Mouse (Mus musculus) cerebellum, postnatal 10 days (tissue): ENCODE measurements at regions not wholly inside any gene's neighbourhood (a gene's known extent, or its start where the extent isn't known, plus 50 kb on each side); places are given as distances from the start of the nearest gene placed in this dataset.
"Not testable (repeated sequence)": the region's sequence is repeated elsewhere in the genome, so short reads cannot be mapped to it uniquely, and the experiment has no call there.

ENCODE experiments used
- DNase-seq, 2 experiments: peaks; one replicate each; pipeline ENCODE4 v3.0.0; 2021; ENCODE audit warnings: mixed read lengths in 2 of 2

- not testable (repeated sequence) for DNase-seq
Observed at GRCm38 (mm10) chr6:67954570-67954969, 419.0 kb upstream of the Tacstd2 start.

- DNase-seq = not testable (repeated sequence)
Observed at GRCm38 (mm10) chr6:67931499-67931898, 395.9 kb upstream of the Tacstd2 start.

GRCm38 (mm10) chr6:67922537-67922936 lies 386.9 kb upstream of the Tacstd2 start:
- no peak for DNase-seq

- no peak for DNase-seq
Observed at GRCm38 (mm10) chr6:67913903-67914302, 378.3 kb upstream of the Tacstd2 start.

- no peak for DNase-seq
Observed at GRCm38 (mm10) chr6:67913309-67913708, 377.7 kb upstream of the Tacstd2 start.

GRCm38 (mm10) chr6:67896495-67896894 lies 360.9 kb upstream of the Tacstd2 start:
- no peak for DNase-seq

- no peak for DNase-seq
Observed at GRCm38 (mm10) chr6:67895858-67896257, 360.3 kb upstream of the Tacstd2 start.

GRCm38 (mm10) chr6:67887586-67887985 lies 352.0 kb upstream of the Tacstd2 start:
- no peak for DNase-seq

GRCm38 (mm10) chr6:67884893-67885292 lies 349.3 kb upstream of the Tacstd2 start:
- no peak for DNase-seq

- DNase-seq = not testable (repeated sequence)
Observed at GRCm38 (mm10) chr6:67881476-67881875, 345.9 kb upstream of the Tacstd2 start.

GRCm38 (mm10) chr6:67857945-67858344 lies 322.3 kb upstream of the Tacstd2 start:
- DNase-seq = not testable (repeated sequence)

- not testable (repeated sequence) for DNase-seq
Observed at GRCm38 (mm10) chr6:67839486-67839885, 303.9 kb upstream of the Tacstd2 start.

GRCm38 (mm10) chr6:67812478-67812877 lies 276.9 kb upstream of the Tacstd2 start:
- peak; percentile 27 to 28 for DNase-seq

GRCm38 (mm10) chr6:67791393-67791792 lies 255.8 kb upstream of the Tacstd2 start:
- DNase-seq = no peak

GRCm38 (mm10) chr6:67790742-67791141 lies 255.1 kb upstream of the Tacstd2 start:
- DNase-seq = no peak

GRCm38 (mm10) chr6:67787091-67787765 lies 251.6 kb upstream of the Tacstd2 start:
- no peak for DNase-seq

GRCm38 (mm10) chr6:67778883-67779282 lies 243.3 kb upstream of the Tacstd2 start:
- DNase-seq = no peak

- peak in 1 of 2 experiments; percentile 1 for DNase-seq
Observed at GRCm38 (mm10) chr6:67754102-67754501, 218.5 kb upstream of the Tacstd2 start.

GRCm38 (mm10) chr6:67725611-67726010 lies 190.0 kb upstream of the Tacstd2 start:
- no peak for DNase-seq

- DNase-seq = peak; percentile 32 to 37
Observed at GRCm38 (mm10) chr6:67698952-67699351, 163.4 kb upstream of the Tacstd2 start.

GRCm38 (mm10) chr6:67690997-67691396 lies 155.4 kb upstream of the Tacstd2 start:
- peak in 1 of 2 experiments; percentile 1 for DNase-seq

GRCm38 (mm10) chr6:67683105-67683504 lies 147.5 kb upstream of the Tacstd2 start:
- not testable (repeated sequence) for DNase-seq

- DNase-seq = not testable (repeated sequence)
Observed at GRCm38 (mm10) chr6:67681641-67682040, 146.0 kb upstream of the Tacstd2 start.

GRCm38 (mm10) chr6:67679106-67679505 lies 143.5 kb upstream of the Tacstd2 start:
- not testable (repeated sequence) for DNase-seq

GRCm38 (mm10) chr6:67674717-67675116 lies 139.1 kb upstream of the Tacstd2 start:
- not testable (repeated sequence) for DNase-seq
